Mouse (Mus musculus) forebrain, embryonic 13.5 days (tissue): ENCODE results near the gene Zswim8. TPM values are rescaled to one million over a fixed set of nuclear protein-coding genes. Genes with fewer than 3 reads are reported as not detected.

ENCODE experiments used
- ATAC-seq: fragments of 200-750 bp; cut with Nextera tagmentation; 2 replicates; pipeline ENCODE4 v1.8.0; 2017
- H3K27ac ChIP-seq: fragments of 300-500 bp; sonication (generic); 2 replicates; pipeline ENCODE4 v1.5.1; 2015; ENCODE audit warnings: inconsistent platforms, mild to moderate bottlenecking, moderate library complexity
- H3K27me3 ChIP-seq: fragments of 300-500 bp; sonication (generic); 2 replicates; pipeline ENCODE4 v1.6.1; 2015; ENCODE audit warnings: mild to moderate bottlenecking, inconsistent platforms
- H3K36me3 ChIP-seq: fragments of 300-500 bp; sonication (generic); 2 replicates; pipeline ENCODE4 v1.6.1; 2015; ENCODE audit warnings: mild to moderate bottlenecking, inconsistent platforms; ENCODE audit not compliant: poor library complexity, severe bottlenecking
- H3K4me1 ChIP-seq: fragments of 300-500 bp; sonication (generic); 2 replicates; pipeline ENCODE4 v1.6.1; 2015; ENCODE audit warnings: inconsistent platforms
- H3K4me2 ChIP-seq: fragments of 300-500 bp; sonication (generic); 2 replicates; pipeline ENCODE4 v1.6.1; 2015; ENCODE audit warnings: inconsistent platforms, mild to moderate bottlenecking, moderate library complexity
- H3K4me3 ChIP-seq: fragments of 300-500 bp; sonication (generic); 2 replicates; pipeline ENCODE4 v1.5.1; 2015; ENCODE audit warnings: mild to moderate bottlenecking, inconsistent platforms
- H3K9ac ChIP-seq: fragments of 300-500 bp; sonication (generic); 2 replicates; pipeline ENCODE4 v1.6.1; 2015; ENCODE audit warnings: mild to moderate bottlenecking, inconsistent platforms
- H3K9me3 ChIP-seq: fragments of 300-500 bp; sonication (generic); replicated peaks from 2 replicates; pipeline ENCODE4 v1.6.1; 2016; ENCODE audit warnings: inconsistent platforms
- WGBS: fragments of 180-500 bp; shearing (Covaris S2); methylation state at CpG from one replicate; pipeline ENCODE4 v1.1.7; 2015; 5-methylcytosine and 5-hydroxymethylcytosine counted together
- polyA plus RNA-seq: library from polyadenylated mRNA; unstranded; fragments of >200 nt; fragmentation: Nextera tagmentation; extraction: Ambion mirVana; gene quantifications from 2 replicates; pipeline ENCODE4 v1.2.1, GENCODE M21; 2015

Gene Zswim8
- polyA plus RNA-seq, 1 experiment from 2014 or later = 40.8 TPM

DNA sequence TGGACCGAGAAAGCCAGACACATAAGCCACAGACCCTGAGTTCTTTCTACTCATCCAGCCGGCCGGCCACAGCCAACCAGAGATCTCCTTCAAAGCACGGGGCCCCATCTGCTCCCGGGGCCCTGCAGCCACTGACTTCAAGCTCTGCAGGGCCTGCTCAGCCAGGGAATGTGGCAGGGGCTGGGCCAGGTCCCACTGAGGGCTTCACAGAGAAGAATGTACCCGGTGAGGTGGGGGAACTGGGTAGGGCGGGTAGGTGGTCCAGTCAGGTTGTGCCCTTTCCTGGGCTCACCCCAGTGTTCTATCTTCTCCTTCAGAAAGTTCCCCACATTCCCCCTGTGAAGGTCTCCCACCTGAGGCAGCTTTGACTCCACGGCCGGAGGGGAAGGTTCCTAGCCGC lies 11.1 kb downstream of the Zswim8 start:
- Histone ChIP-seq H3K27ac (no peak overlapping the region), H3K36me3 (peaks cover 100% of the 10 kb centered on the region), H3K4me3 (no peak overlapping the region), H3K4me1 (no peaks in the 10 kb centered on the region), H3K27me3 (no peaks in the 10 kb centered on the region), H3K4me2 (no peak overlapping the region), H3K9ac (no peak overlapping the region), H3K9me3 (no peaks in the 10 kb centered on the region)
- WGBS = 91% methylated on average over 10 of the region's 10 CpGs
- ATAC-seq = no peak

DNA sequence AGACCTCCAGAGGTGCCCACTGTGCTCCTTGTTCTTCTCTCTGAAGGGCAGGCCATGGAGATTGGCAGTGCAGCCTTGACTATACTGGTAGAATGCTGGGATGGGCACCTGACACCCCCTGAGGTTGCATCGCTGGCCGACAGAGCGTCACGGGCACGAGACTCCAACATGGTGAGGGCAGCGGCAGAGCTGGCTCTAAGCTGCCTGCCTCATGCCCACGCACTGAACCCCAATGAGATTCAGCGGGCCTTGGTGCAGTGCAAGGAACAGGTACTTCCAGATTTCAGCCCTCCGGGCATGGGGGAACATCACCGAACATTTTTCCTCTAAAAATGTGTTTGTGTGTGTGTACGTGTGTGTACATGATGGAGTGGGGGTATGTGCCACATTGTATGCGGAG lies 12.4 kb downstream of the Zswim8 start:
- Histone ChIP-seq H3K27ac (no peak overlapping the region), H3K4me1 (no peaks in the 10 kb centered on the region), H3K9me3 (no peaks in the 10 kb centered on the region), H3K36me3 (peaks cover 99% of the 10 kb centered on the region), H3K9ac (no peak overlapping the region), H3K4me3 (no peak overlapping the region), H3K27me3 (no peaks in the 10 kb centered on the region), H3K4me2 (no peak overlapping the region)
- WGBS = 96% methylated on average over 12 of the region's 12 CpGs
- no peak for ATAC-seq

DNA sequence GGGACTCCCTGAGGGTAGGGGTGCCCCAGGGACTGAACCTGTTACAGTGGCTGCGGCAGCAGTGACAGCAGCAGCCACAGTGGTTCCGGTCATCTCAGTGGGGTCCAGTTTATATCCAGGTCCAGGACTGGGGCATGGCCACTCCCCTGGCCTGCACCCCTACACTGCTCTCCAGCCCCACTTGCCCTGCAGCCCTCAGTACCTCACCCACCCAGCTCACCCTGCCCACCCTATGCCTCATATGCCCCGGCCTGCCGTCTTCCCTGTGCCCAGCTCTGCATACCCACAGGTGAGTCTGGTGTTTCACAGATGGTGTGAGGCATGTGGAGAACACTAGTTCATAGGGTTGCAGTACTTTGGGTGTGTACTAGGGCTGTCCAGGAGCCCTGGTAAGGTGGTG lies 14.0 kb downstream of the Zswim8 start:
- Histone ChIP-seq H3K4me1 (no peaks in the 10 kb centered on the region), H3K4me3 (no peak overlapping the region), H3K36me3 (peaks cover 98% of the 10 kb centered on the region), H3K9me3 (no peaks in the 10 kb centered on the region), H3K27me3 (no peaks in the 10 kb centered on the region), H3K4me2 (no peak overlapping the region), H3K9ac (no peak overlapping the region), H3K27ac (no peak overlapping the region)
- 0 out of 2 replicates have a peak, but pooled peaks have one; percentile 3 for ATAC-seq
- WGBS = 94% methylated on average over 4 of the region's 4 CpGs

GRCm38 (mm10) chr14:20723006-20723405 lies 15.7 kb downstream of the Zswim8 start:
- no peak overlapping the region for H3K27ac ChIP-seq
- no peaks in the 10 kb centered on the region for H3K4me1 ChIP-seq
- peaks cover 94% of the 10 kb centered on the region for H3K36me3 ChIP-seq
- WGBS = 93% methylated on average over 12 of the region's 12 CpGs
- ATAC-seq = no peak
- no peak overlapping the region for H3K4me2 ChIP-seq
- H3K9me3 ChIP-seq = no peaks in the 10 kb centered on the region
- no peak overlapping the region for H3K9ac ChIP-seq
- H3K27me3 ChIP-seq = no peaks in the 10 kb centered on the region
- no peak overlapping the region for H3K4me3 ChIP-seq

GRCm38 (mm10) chr14:20724043-20724442 lies 16.7 kb downstream of the Zswim8 start:
- peaks cover 94% of the 10 kb centered on the region for H3K36me3 ChIP-seq
- no peak overlapping the region for H3K9ac ChIP-seq
- no peaks in the 10 kb centered on the region for H3K27me3 ChIP-seq
- H3K4me3 ChIP-seq = no peak overlapping the region
- no peaks in the 10 kb centered on the region for H3K4me1 ChIP-seq
- 32% methylated on average over 5 of the region's 5 CpGs for WGBS
- H3K9me3 ChIP-seq = no peaks in the 10 kb centered on the region
- peak; percentile 39; the same call in 1 of the 2 replicates for ATAC-seq
- no peak overlapping the region for H3K4me2 ChIP-seq
- no peak overlapping the region for H3K27ac ChIP-seq

- no peaks in the 10 kb centered on the region for H3K9me3 ChIP-seq
- 83% methylated on average over 6 of the region's 6 CpGs for WGBS
- no peaks in the 10 kb centered on the region for H3K27me3 ChIP-seq
- H3K4me1 ChIP-seq = no peaks in the 10 kb centered on the region
- ATAC-seq = no peak
- H3K36me3 ChIP-seq = peaks cover 94% of the 10 kb centered on the region
- no peak overlapping the region for H3K9ac ChIP-seq
- H3K4me2 ChIP-seq = no peak overlapping the region
- H3K4me3 ChIP-seq = no peak overlapping the region
- no peak overlapping the region for H3K27ac ChIP-seq
Observed at GRCm38 (mm10) chr14:20725660-20726339, 18.4 kb downstream of the Zswim8 start.

DNA sequence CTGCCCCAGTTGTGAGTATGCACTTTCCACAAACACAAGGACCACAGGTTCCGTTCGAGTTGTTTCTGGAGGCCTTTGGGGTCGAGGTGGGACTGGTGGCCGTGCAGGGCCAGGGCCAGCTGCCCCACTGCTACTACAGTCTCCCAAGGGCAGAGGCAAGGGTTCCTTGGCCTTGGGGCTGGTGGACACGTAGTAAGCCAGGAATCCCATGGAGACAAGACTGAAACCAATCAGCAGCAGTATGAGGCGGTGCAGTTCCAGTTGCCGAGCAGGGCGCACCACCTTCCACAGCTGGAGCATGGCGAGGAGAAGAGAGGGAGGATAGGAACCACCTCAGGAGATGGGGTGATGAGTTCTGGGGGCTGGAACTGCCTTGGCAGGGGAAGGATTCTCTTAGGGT lies 22.5 kb downstream of the Zswim8 start:
- Histone ChIP-seq H3K4me3 (no peak overlapping the region), H3K4me2 (no peak overlapping the region), H3K9ac (no peak overlapping the region), H3K27ac (no peak overlapping the region), H3K9me3 (no peaks in the 10 kb centered on the region), H3K36me3 (peaks cover 66% of the 10 kb centered on the region), H3K4me1 (peaks cover 12% of the 10 kb centered on the region), H3K27me3 (no peaks in the 10 kb centered on the region)
- 83% methylated on average over 9 of the region's 9 CpGs for WGBS
- ATAC-seq = no peak

DNA sequence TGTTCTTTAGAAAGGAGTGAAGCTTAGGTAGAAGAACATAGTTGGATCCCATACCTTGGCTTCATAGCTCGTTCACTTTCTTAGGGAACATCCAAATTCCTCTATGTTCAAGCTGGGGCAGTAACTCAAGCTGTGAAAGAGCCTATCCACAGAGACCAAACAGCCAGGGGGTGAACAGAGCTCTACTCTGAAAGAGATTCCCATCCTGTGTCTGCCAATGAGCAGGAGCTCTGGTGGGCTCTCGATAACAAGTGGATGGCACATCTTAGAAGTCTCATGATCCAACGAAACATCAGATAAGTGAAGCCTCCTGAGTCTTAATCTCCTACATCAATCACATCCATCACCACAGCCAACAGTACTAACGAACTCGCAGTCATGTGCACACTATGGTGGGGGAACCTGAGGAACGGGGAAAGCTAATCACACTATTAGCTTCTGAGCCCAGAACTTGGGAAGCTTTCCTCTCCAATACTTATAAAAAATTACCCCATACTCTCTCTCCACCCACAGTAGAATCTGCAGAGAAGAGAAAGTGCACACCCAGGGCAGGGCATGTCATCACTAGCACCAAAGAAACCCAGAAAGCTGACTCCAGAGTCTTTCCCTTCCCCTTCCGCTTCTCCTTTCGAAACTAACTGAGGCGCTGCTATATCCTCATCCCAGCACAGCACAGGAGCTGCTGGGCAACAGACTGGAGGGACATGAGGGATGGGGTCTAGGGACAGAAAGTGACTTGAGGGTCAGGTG lies 23.7 kb downstream of the Zswim8 start:
- ATAC-seq = no peak
- H3K4me1 ChIP-seq = peaks cover 16% of the 10 kb centered on the region
- no peak overlapping the region for H3K4me3 ChIP-seq
- 91% methylated on average over 9 of the region's 9 CpGs for WGBS
- no peak overlapping the region for H3K9ac ChIP-seq
- H3K4me2 ChIP-seq = no peak overlapping the region
- H3K27me3 ChIP-seq = no peaks in the 10 kb centered on the region
- H3K36me3 ChIP-seq = peaks cover 63% of the 10 kb centered on the region
- H3K27ac ChIP-seq = no peak overlapping the region
- no peaks in the 10 kb centered on the region for H3K9me3 ChIP-seq

GRCm38 (mm10) chr14:20733041-20733951 lies 25.9 kb downstream of the Zswim8 start:
- H3K4me2 ChIP-seq = peak overlapping the region; percentile 90
- peak overlapping the region; percentile 92 for H3K9ac ChIP-seq
- peak overlapping the region; percentile 83 for H3K4me3 ChIP-seq
- H3K36me3 ChIP-seq = peaks cover 65% of the 10 kb centered on the region
- H3K9me3 ChIP-seq = no peaks in the 10 kb centered on the region
- no peaks in the 10 kb centered on the region for H3K27me3 ChIP-seq
- peaks cover 16% of the 10 kb centered on the region for H3K4me1 ChIP-seq
- WGBS = 51% methylated on average over 12 of the region's 12 CpGs
- ATAC-seq = no peak
- H3K27ac ChIP-seq = no peak overlapping the region

- Histone ChIP-seq H3K27ac (peak within 1 kb of the TSS; percentile 75), H3K4me1 (peaks cover 16% of the 10 kb centered on the region), H3K36me3 (peaks cover 65% of the 10 kb centered on the region), H3K4me2 (peak within 1 kb of the TSS; percentile 90), H3K4me3 (peak within 1 kb of the TSS; percentile 83), H3K27me3 (no peaks in the 10 kb centered on the region), H3K9me3 (no peaks in the 10 kb centered on the region), H3K9ac (peak within 1 kb of the TSS; percentile 92)
- ATAC-seq = peak; percentile 99
- under 1% methylated on average over 51 of the region's 81 CpGs for WGBS
Observed at GRCm38 (mm10) chr14:20733952-20734774, 26.8 kb downstream of the Zswim8 start, which contains the start of gene Ndst2. TSS of gene Ndst2 (minus strand) at chr14:20734562.

DNA sequence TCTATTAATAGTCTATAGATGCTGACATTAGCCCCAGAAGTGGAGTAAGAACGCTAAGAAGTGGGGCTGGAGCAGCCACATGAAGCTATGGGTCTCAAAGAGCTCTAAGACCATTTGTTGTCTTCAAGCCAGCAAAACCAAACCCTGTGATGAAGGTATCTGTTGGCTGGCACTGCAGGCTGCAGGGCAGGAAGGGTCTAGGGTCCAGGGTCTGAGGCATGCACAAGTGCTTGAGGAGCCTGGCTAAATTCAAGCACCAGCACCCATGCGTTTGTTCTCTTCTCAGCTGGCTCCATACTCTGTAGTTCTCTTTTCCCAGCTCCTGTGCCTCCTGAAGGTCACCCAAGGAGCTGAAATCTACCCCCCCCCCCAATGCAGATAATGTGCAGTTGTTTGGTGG lies 27.7 kb downstream of the Zswim8 start:
- Histone ChIP-seq H3K4me1 (peaks cover 16% of the 10 kb centered on the region), H3K9me3 (no peaks in the 10 kb centered on the region), H3K27me3 (no peaks in the 10 kb centered on the region), H3K36me3 (peaks cover 65% of the 10 kb centered on the region), H3K9ac (no peak overlapping the region), H3K4me2 (peak overlapping the region; percentile 90), H3K4me3 (no peak overlapping the region; the same call in 1 of the 2 replicates), H3K27ac (no peak overlapping the region)
- 76% methylated on average over 2 of the region's 2 CpGs for WGBS
- no peak for ATAC-seq
